Mouse (Mus musculus): ENCODE data around the gene Casp7. TPM values are rescaled to one million over a fixed set of nuclear protein-coding genes. Genes with fewer than 3 reads are reported as not detected.
"Not testable (repeated sequence)": the region's sequence is repeated elsewhere in the genome, so short reads cannot be mapped to it uniquely, and the experiment has no call there.

The Casp7 gene
- polyA plus RNA-seq (2016; fragmentation: Nextera tagmentation; extraction: Ambion mirVana), result 15.4 and 15.7 TPM in 2 replicates

- Histone ChIP-seq H3K27me3 (ENCODE audit: insufficient read depth, poor library complexity, severe bottlenecking) (peaks cover 51% of the 10 kb centered on the region), H3K4me3 (peak within 1 kb of the TSS; percentile 69), H3K27ac (peak within 1 kb of the TSS; percentile 92), H3K36me3 (no peaks in the 10 kb centered on the region), H3K9me3 (no peaks in the 10 kb centered on the region), H3K4me1 (replicated peaks) (peaks cover 20% of the 10 kb centered on the region)
- DNase-seq (ENCODE audit: low spot score), result peak; percentile 78
- 2% methylated on average over 78 of the region's 78 CpGs for WGBS
Measured at GRCm38 (mm10) chr19:56396669-56397621, at the start of gene Casp7. Gene Casp7 (plus strand): TSS chr19:56397129.

- 36% methylated on average over 6 of the region's 6 CpGs for WGBS
Measured at GRCm38 (mm10) chr19:56349295-56349694, 47.6 kb upstream of the Casp7 start.

GRCm38 (mm10) chr19:56353689-56354088, 43.2 kb upstream of the Casp7 start:
- 84% methylated on average over 10 of the region's 10 CpGs for WGBS
- H3K36me3 ChIP-seq, result no peaks in the 10 kb centered on the region
- peaks cover 9% of the 10 kb centered on the region for H3K4me1 ChIP-seq (replicated peaks)
- H3K27me3 ChIP-seq (ENCODE audit: insufficient read depth, poor library complexity, severe bottlenecking), result no peaks in the 10 kb centered on the region
- H3K27ac ChIP-seq, result no peak overlapping the region
- H3K9me3 ChIP-seq, result no peaks in the 10 kb centered on the region
- no peak overlapping the region for H3K4me3 ChIP-seq
- DNase-seq (ENCODE audit: low spot score), result no peak

More at GRCm38 (mm10) chr19:56349295-56349694, 47.6 kb upstream of the Casp7 start:
- H3K27ac ChIP-seq, result no peak overlapping the region
- no peaks in the 10 kb centered on the region for H3K36me3 ChIP-seq
- H3K27me3 ChIP-seq (ENCODE audit: insufficient read depth, poor library complexity, severe bottlenecking), result peaks cover 22% of the 10 kb centered on the region
- H3K9me3 ChIP-seq, result no peaks in the 10 kb centered on the region
- H3K4me3 ChIP-seq, result no peak overlapping the region
- H3K4me1 ChIP-seq (replicated peaks), result peaks cover 22% of the 10 kb centered on the region
- peak; percentile 30 for DNase-seq (ENCODE audit: low spot score)

DNA sequence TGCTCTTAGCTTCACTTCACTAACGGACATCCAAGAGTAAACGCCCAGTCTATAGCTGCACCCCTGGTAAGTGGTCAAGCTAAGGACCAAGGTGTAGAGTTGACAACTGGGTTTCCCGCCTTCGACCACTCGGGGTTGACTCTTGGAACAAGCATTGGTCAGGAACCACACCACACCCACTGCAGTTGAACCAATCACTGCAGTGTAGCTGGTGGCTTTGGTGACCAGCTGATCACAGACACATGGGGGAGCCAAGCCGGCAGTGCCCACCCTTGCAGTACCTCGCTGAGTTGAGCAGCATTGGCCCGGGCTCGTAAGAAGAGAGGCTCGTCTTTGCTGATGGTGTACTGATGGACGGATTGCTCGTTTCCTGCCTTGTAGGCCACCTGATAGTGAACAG, 41.7 kb upstream of the Casp7 start:
- no peaks in the 10 kb centered on the region for H3K9me3 ChIP-seq
- H3K4me3 ChIP-seq, result no peak overlapping the region
- H3K4me1 ChIP-seq (replicated peaks), result peaks cover 3% of the 10 kb centered on the region; the same call in 1 of the 2 replicates
- no peak for DNase-seq (ENCODE audit: low spot score)
- H3K36me3 ChIP-seq, result no peaks in the 10 kb centered on the region
- no peak overlapping the region for H3K27ac ChIP-seq
- 88% methylated on average over 12 of the region's 12 CpGs for WGBS
- no peaks in the 10 kb centered on the region for H3K27me3 ChIP-seq (ENCODE audit: insufficient read depth, poor library complexity, severe bottlenecking)

DNA sequence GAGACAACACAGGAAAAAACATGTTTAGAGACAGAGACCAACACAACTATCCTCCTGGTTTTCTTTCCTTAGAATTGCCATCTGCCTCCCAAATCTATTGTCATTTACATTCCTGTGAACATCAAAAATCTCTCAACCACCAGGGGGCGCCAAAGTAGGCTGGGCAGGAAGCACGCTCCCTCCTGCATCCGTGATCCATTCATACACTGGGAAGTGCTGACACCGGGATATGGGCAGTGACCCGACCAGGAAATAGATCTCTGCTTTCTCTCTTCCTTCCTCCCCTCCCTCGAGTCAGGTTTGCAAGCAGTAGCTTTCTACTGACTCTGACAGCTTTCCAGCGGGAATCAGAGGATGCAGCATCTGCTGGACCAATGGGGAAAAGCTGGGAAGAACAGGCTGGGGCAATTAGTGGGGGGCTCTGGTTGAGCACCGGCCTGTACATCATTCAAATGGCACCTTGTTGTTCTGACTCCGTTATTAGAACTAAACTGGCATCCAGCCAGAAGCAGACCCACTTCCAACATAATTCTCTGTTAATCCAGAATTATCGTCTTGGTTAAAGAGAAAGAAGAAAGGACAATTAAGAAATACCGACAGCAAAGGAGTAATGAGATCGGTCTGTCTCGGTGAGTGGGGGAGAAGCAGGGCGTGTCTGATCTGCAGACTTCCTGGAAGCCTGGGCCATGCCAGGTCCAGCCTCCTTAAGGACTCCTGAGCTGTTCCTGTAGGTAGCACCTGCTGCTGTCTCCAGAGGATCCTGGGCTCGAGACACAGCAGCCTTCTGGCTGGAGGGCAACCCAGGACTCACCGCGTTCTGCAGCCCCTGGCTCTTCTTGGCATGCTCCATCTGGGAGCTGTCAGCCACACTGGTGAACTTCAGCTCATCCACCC, 40.2 kb upstream of the Casp7 start:
- no peaks in the 10 kb centered on the region for H3K27me3 ChIP-seq (ENCODE audit: insufficient read depth, poor library complexity, severe bottlenecking)
- no peak overlapping the region for H3K27ac ChIP-seq

GRCm38 (mm10) chr19:56357374-56357708, 39.6 kb upstream of the Casp7 start:
- not testable (repeated sequence) for H3K9me3 ChIP-seq; H3K4me3 ChIP-seq; H3K27me3 ChIP-seq (ENCODE audit: insufficient read depth, poor library complexity, severe bottlenecking); H3K27ac ChIP-seq; H3K36me3 ChIP-seq; H3K4me1 ChIP-seq (replicated peaks); DNase-seq (ENCODE audit: low spot score)
- 84% methylated on average over 2 of the region's 2 CpGs for WGBS

More for the DNA sequence above, 40.2 kb upstream of the Casp7 start:
- no peak overlapping the region for H3K4me3 ChIP-seq
- no peaks in the 10 kb centered on the region for H3K9me3 ChIP-seq
- no peaks in the 10 kb centered on the region for H3K4me1 ChIP-seq (replicated peaks)
- DNase-seq (ENCODE audit: low spot score), result peak; percentile 68
- 47% methylated on average over 17 of the region's 17 CpGs for WGBS
- no peaks in the 10 kb centered on the region for H3K36me3 ChIP-seq

GRCm38 (mm10) chr19:56358890-56359289, 38.0 kb upstream of the Casp7 start:
- H3K27me3 ChIP-seq (ENCODE audit: insufficient read depth, poor library complexity, severe bottlenecking), result no peaks in the 10 kb centered on the region
- H3K4me1 ChIP-seq (replicated peaks), result 0 out of 2 replicates have a peak, but pooled peaks cover 1% of the 10 kb centered on the region
- H3K36me3 ChIP-seq, result no peaks in the 10 kb centered on the region
- no peaks in the 10 kb centered on the region for H3K9me3 ChIP-seq
- WGBS, result 76% methylated on average over 2 of the region's 2 CpGs
- no peak overlapping the region for H3K4me3 ChIP-seq
- no peak overlapping the region for H3K27ac ChIP-seq
- DNase-seq (ENCODE audit: low spot score), result no peak

- H3K36me3 ChIP-seq, result no peaks in the 10 kb centered on the region
- H3K27ac ChIP-seq, result no peak overlapping the region
- no peak for DNase-seq (ENCODE audit: low spot score)
- peaks cover 12% of the 10 kb centered on the region; the same call in 1 of the 2 replicates for H3K4me1 ChIP-seq (replicated peaks)
- H3K27me3 ChIP-seq (ENCODE audit: insufficient read depth, poor library complexity, severe bottlenecking), result no peaks in the 10 kb centered on the region
- 77% methylated on average over 15 of the region's 15 CpGs for WGBS
- no peak overlapping the region for H3K4me3 ChIP-seq
- H3K9me3 ChIP-seq, result no peaks in the 10 kb centered on the region
Measured at GRCm38 (mm10) chr19:56363721-56364460, 33.0 kb upstream of the Casp7 start.

- 94% methylated on average over 8 of the region's 8 CpGs for WGBS
- H3K36me3 ChIP-seq, result no peaks in the 10 kb centered on the region
- H3K9me3 ChIP-seq, result no peaks in the 10 kb centered on the region
- H3K4me1 ChIP-seq (replicated peaks), result peaks cover 12% of the 10 kb centered on the region; the same call in 1 of the 2 replicates
- H3K4me3 ChIP-seq, result no peak overlapping the region
- H3K27ac ChIP-seq, result no peak overlapping the region
- H3K27me3 ChIP-seq (ENCODE audit: insufficient read depth, poor library complexity, severe bottlenecking), result no peaks in the 10 kb centered on the region
- no peak for DNase-seq (ENCODE audit: low spot score)
Measured at GRCm38 (mm10) chr19:56364563-56364962, 32.4 kb upstream of the Casp7 start.

- WGBS, result 83% methylated on average over 11 of the region's 11 CpGs
- no peak for DNase-seq (ENCODE audit: low spot score)
- H3K4me1 ChIP-seq (replicated peaks), result peaks cover 12% of the 10 kb centered on the region; the same call in 1 of the 2 replicates
- H3K36me3 ChIP-seq, result no peaks in the 10 kb centered on the region
- H3K27me3 ChIP-seq (ENCODE audit: insufficient read depth, poor library complexity, severe bottlenecking), result no peaks in the 10 kb centered on the region
- H3K27ac ChIP-seq, result no peak overlapping the region
- no peaks in the 10 kb centered on the region for H3K9me3 ChIP-seq
- no peak overlapping the region for H3K4me3 ChIP-seq
Measured at GRCm38 (mm10) chr19:56366168-56366567, 30.8 kb upstream of the Casp7 start.

DNA sequence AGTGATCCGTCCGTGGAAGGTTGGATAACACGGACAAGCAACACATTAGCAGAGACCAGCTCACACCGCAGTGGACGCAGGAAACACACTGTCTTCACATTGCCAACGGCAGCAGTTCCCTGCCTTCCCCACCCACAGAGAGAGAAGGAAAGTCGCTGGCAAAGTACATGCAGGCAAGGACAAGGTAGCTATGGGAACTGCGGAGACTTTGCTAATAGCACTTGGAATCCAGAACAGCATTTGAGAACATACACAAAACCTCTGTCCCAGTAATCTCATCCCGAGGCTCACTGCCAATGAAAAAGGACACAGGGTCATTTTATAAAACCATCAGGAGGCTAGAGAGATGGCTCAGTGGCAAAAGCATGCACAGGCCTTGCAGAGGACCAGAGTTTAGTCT, 30.3 kb upstream of the Casp7 start:
- no peaks in the 10 kb centered on the region for H3K9me3 ChIP-seq
- H3K36me3 ChIP-seq, result no peaks in the 10 kb centered on the region
- no peak overlapping the region for H3K27ac ChIP-seq
- no peaks in the 10 kb centered on the region for H3K27me3 ChIP-seq (ENCODE audit: insufficient read depth, poor library complexity, severe bottlenecking)
- DNase-seq (ENCODE audit: low spot score), result no peak
- H3K4me1 ChIP-seq (replicated peaks), result peaks cover 12% of the 10 kb centered on the region; the same call in 1 of the 2 replicates
- no peak overlapping the region for H3K4me3 ChIP-seq
- 89% methylated on average over 9 of the region's 9 CpGs for WGBS

DNA sequence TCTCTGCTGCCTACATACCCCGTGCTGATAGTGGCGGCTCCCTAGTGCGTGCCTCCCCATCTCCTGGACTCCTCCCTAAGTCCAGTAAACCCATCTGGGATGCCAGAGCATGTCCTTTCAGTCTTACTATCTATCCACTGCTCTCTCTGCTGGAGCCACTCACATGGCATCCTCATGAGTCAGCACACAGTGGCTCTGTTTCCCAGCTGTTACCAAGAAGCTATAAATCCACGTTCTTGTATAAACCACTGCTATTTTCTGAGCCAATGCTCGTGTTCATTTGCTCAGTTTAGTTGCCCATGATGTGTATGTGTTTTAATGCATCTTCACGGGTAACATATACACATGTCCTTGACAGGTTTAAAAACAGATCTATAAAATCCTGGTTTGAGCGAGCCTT, 29.2 kb upstream of the Casp7 start:
- H3K27ac ChIP-seq, result no peak overlapping the region
- WGBS, result 90% methylated on average over 7 of the region's 7 CpGs
- no peak overlapping the region for H3K4me3 ChIP-seq
- no peak for DNase-seq (ENCODE audit: low spot score)
- H3K36me3 ChIP-seq, result no peaks in the 10 kb centered on the region
- H3K27me3 ChIP-seq (ENCODE audit: insufficient read depth, poor library complexity, severe bottlenecking), result no peaks in the 10 kb centered on the region
- H3K4me1 ChIP-seq (replicated peaks), result peaks cover 12% of the 10 kb centered on the region; the same call in 1 of the 2 replicates
- H3K9me3 ChIP-seq, result no peaks in the 10 kb centered on the region

Data from hindbrain, embryonic 10.5 days (tissue).